Mouse (Mus musculus): ENCODE measurements around the gene Plekhg1. TPM values are rescaled to one million over a fixed set of nuclear protein-coding genes. Genes with fewer than 3 reads are reported as not detected.
A peak's percentile ranks its signal among the peaks of the same experiment; 100 is the strongest.

The Plekhg1 gene
- polyA plus RNA-seq, 1 experiment from 2014 or later: 19.3 TPM

GRCm38 (mm10) chr10:3743826-3744225 lies 3.7 kb downstream of the Plekhg1 start:
- Histone ChIP-seq H3K4me2 (no peak overlapping the region), H3K36me3 (no peaks in the 10 kb centered on the region), H3K9me3 (no peaks in the 10 kb centered on the region), H3K27me3 (no peaks in the 10 kb centered on the region), H3K4me1 (peaks cover 28% of the 10 kb centered on the region), H3K4me3 (no peak overlapping the region), H3K9ac (no peak overlapping the region), H3K27ac (no peak overlapping the region)
- 84% methylated on average over 5 of the region's 5 CpGs for WGBS
- no peak for ATAC-seq (ENCODE audit: insufficient number of reproducible peaks, low FRiP score, low TSS enrichment, low read depth)

- 48% methylated on average over 3 of the region's 3 CpGs for WGBS
These were observed 6.8 kb downstream of the Plekhg1 start for GRCm38 (mm10) chr10:3746794-3747518.

GRCm38 (mm10) chr10:3749580-3749979 lies 9.4 kb downstream of the Plekhg1 start:
- Histone ChIP-seq H3K9me3 (no peaks in the 10 kb centered on the region), H3K9ac (no peak overlapping the region), H3K27ac (no peak overlapping the region), H3K27me3 (no peaks in the 10 kb centered on the region), H3K4me1 (peaks cover 12% of the 10 kb centered on the region), H3K36me3 (no peaks in the 10 kb centered on the region), H3K4me3 (no peak overlapping the region), H3K4me2 (no peak overlapping the region)
- 44% methylated on average over 1 of the region's 1 CpGs for WGBS
- no peak for ATAC-seq (ENCODE audit: insufficient number of reproducible peaks, low FRiP score, low TSS enrichment, low read depth)

More at GRCm38 (mm10) chr10:3746794-3747518, 6.8 kb downstream of the Plekhg1 start:
- Histone ChIP-seq H3K4me1 (peaks cover 26% of the 10 kb centered on the region), H3K9ac (no peak overlapping the region), H3K4me2 (no peak overlapping the region), H3K27ac (no peak overlapping the region), H3K4me3 (no peak overlapping the region), H3K9me3 (no peaks in the 10 kb centered on the region), H3K36me3 (no peaks in the 10 kb centered on the region), H3K27me3 (no peaks in the 10 kb centered on the region)
- no peak for ATAC-seq (ENCODE audit: insufficient number of reproducible peaks, low FRiP score, low TSS enrichment, low read depth)

GRCm38 (mm10) chr10:3761992-3762391 lies 21.8 kb downstream of the Plekhg1 start:
- Histone ChIP-seq H3K4me2 (no peak overlapping the region), H3K4me3 (no peak overlapping the region), H3K9me3 (no peaks in the 10 kb centered on the region), H3K27me3 (no peaks in the 10 kb centered on the region), H3K27ac (no peak overlapping the region), H3K4me1 (no peaks in the 10 kb centered on the region), H3K9ac (no peak overlapping the region), H3K36me3 (no peaks in the 10 kb centered on the region)
- 82% methylated on average over 5 of the region's 5 CpGs for WGBS
- no peak for ATAC-seq (ENCODE audit: insufficient number of reproducible peaks, low FRiP score, low TSS enrichment, low read depth)

GRCm38 (mm10) chr10:3763199-3763598 lies 23.0 kb downstream of the Plekhg1 start:
- Histone ChIP-seq H3K27me3 (no peaks in the 10 kb centered on the region), H3K36me3 (no peaks in the 10 kb centered on the region), H3K9me3 (no peaks in the 10 kb centered on the region), H3K27ac (no peak overlapping the region), H3K9ac (no peak overlapping the region), H3K4me2 (no peak overlapping the region), H3K4me3 (no peak overlapping the region), H3K4me1 (no peaks in the 10 kb centered on the region)
- WGBS: 73% methylated on average over 3 of the region's 3 CpGs
- no peak for ATAC-seq (ENCODE audit: insufficient number of reproducible peaks, low FRiP score, low TSS enrichment, low read depth)

- H3K4me3 ChIP-seq: no peak overlapping the region
- no peaks in the 10 kb centered on the region for H3K27me3 ChIP-seq
- peak; percentile 69; the same call in 1 of the 2 replicates for ATAC-seq (ENCODE audit: insufficient number of reproducible peaks, low FRiP score, low TSS enrichment, low read depth)
These were observed 29.0 kb downstream of the Plekhg1 start for GRCm38 (mm10) chr10:3769131-3769530.

GRCm38 (mm10) chr10:3774330-3774729 lies 34.2 kb downstream of the Plekhg1 start:
- H3K9me3 ChIP-seq: no peaks in the 10 kb centered on the region
- no peak for ATAC-seq (ENCODE audit: insufficient number of reproducible peaks, low FRiP score, low TSS enrichment, low read depth)
- no peak overlapping the region for H3K4me2 ChIP-seq
- no peak overlapping the region for H3K9ac ChIP-seq
- 57% methylated on average over 2 of the region's 2 CpGs for WGBS
- 0 out of 2 replicates have a peak, but pooled peaks cover 6% of the 10 kb centered on the region for H3K4me1 ChIP-seq
- H3K27me3 ChIP-seq: no peaks in the 10 kb centered on the region
- peaks cover 4% of the 10 kb centered on the region; the same call in 1 of the 2 replicates for H3K36me3 ChIP-seq
- H3K27ac ChIP-seq: no peak overlapping the region
- no peak overlapping the region for H3K4me3 ChIP-seq

More at GRCm38 (mm10) chr10:3769131-3769530, 29.0 kb downstream of the Plekhg1 start:
- H3K4me1 ChIP-seq: no peaks in the 10 kb centered on the region
- no peaks in the 10 kb centered on the region for H3K9me3 ChIP-seq
- H3K36me3 ChIP-seq: peaks cover 4% of the 10 kb centered on the region; the same call in 1 of the 2 replicates
- H3K9ac ChIP-seq: no peak overlapping the region
- WGBS: 29% methylated on average over 5 of the region's 5 CpGs
- H3K4me2 ChIP-seq: no peak overlapping the region
- H3K27ac ChIP-seq: no peak overlapping the region

- no peaks in the 10 kb centered on the region for H3K9me3 ChIP-seq
- no peak overlapping the region for H3K4me3 ChIP-seq
- peaks cover 4% of the 10 kb centered on the region; the same call in 1 of the 2 replicates for H3K36me3 ChIP-seq
- H3K9ac ChIP-seq: no peak overlapping the region
- no peak for ATAC-seq (ENCODE audit: insufficient number of reproducible peaks, low FRiP score, low TSS enrichment, low read depth)
- 0 out of 2 replicates have a peak, but pooled peaks cover 7% of the 10 kb centered on the region for H3K4me1 ChIP-seq
- H3K4me2 ChIP-seq: no peak overlapping the region
- WGBS: 87% methylated on average over 2 of the region's 2 CpGs
- H3K27me3 ChIP-seq: no peaks in the 10 kb centered on the region
- no peak overlapping the region for H3K27ac ChIP-seq
These were observed 36.6 kb downstream of the Plekhg1 start for GRCm38 (mm10) chr10:3776761-3777160.

GRCm38 (mm10) chr10:3785362-3785761 lies 45.2 kb downstream of the Plekhg1 start:
- peak overlapping the region; percentile 33; the same call in 1 of the 2 replicates for H3K27ac ChIP-seq

GRCm38 (mm10) chr10:3786531-3786930 lies 46.4 kb downstream of the Plekhg1 start:
- Histone ChIP-seq H3K4me2 (no peak overlapping the region), H3K27ac (no peak overlapping the region), H3K36me3 (no peaks in the 10 kb centered on the region), H3K9me3 (no peaks in the 10 kb centered on the region), H3K27me3 (no peaks in the 10 kb centered on the region), H3K9ac (no peak overlapping the region), H3K4me3 (no peak overlapping the region), H3K4me1 (peaks cover 20% of the 10 kb centered on the region; the same call in 1 of the 2 replicates)
- WGBS: 86% methylated on average over 4 of the region's 4 CpGs
- no peak for ATAC-seq (ENCODE audit: insufficient number of reproducible peaks, low FRiP score, low TSS enrichment, low read depth)

More at GRCm38 (mm10) chr10:3785362-3785761, 45.2 kb downstream of the Plekhg1 start:
- no peak for ATAC-seq (ENCODE audit: insufficient number of reproducible peaks, low FRiP score, low TSS enrichment, low read depth)
- no peak overlapping the region for H3K4me3 ChIP-seq
- no peaks in the 10 kb centered on the region for H3K27me3 ChIP-seq
- H3K4me2 ChIP-seq: no peak overlapping the region
- 40% methylated on average over 4 of the region's 4 CpGs for WGBS
- no peak overlapping the region for H3K9ac ChIP-seq
- H3K9me3 ChIP-seq: no peaks in the 10 kb centered on the region
- no peaks in the 10 kb centered on the region for H3K36me3 ChIP-seq
- H3K4me1 ChIP-seq: peaks cover 20% of the 10 kb centered on the region; the same call in 1 of the 2 replicates

- no peak overlapping the region for H3K9ac ChIP-seq
- no peaks in the 10 kb centered on the region for H3K27me3 ChIP-seq
- H3K4me3 ChIP-seq: no peak overlapping the region
- no peaks in the 10 kb centered on the region for H3K9me3 ChIP-seq
- no peak overlapping the region for H3K27ac ChIP-seq
- H3K36me3 ChIP-seq: no peaks in the 10 kb centered on the region
- no peak overlapping the region for H3K4me2 ChIP-seq
- peaks cover 20% of the 10 kb centered on the region; the same call in 1 of the 2 replicates for H3K4me1 ChIP-seq
- ATAC-seq (ENCODE audit: insufficient number of reproducible peaks, low FRiP score, low TSS enrichment, low read depth): no peak
- 61% methylated on average over 5 of the region's 5 CpGs for WGBS
These were observed 46.8 kb downstream of the Plekhg1 start for GRCm38 (mm10) chr10:3787006-3787405.

GRCm38 (mm10) chr10:3793825-3794224 lies 53.7 kb downstream of the Plekhg1 start:
- H3K36me3 ChIP-seq: no peaks in the 10 kb centered on the region
- H3K27ac ChIP-seq: no peak overlapping the region
- H3K4me2 ChIP-seq: no peak overlapping the region
- ATAC-seq (ENCODE audit: insufficient number of reproducible peaks, low FRiP score, low TSS enrichment, low read depth): no peak
- no peaks in the 10 kb centered on the region for H3K9me3 ChIP-seq
- 37% methylated on average over 3 of the region's 3 CpGs for WGBS
- H3K27me3 ChIP-seq: no peaks in the 10 kb centered on the region
- H3K9ac ChIP-seq: no peak overlapping the region
- H3K4me3 ChIP-seq: no peak overlapping the region
- no peaks in the 10 kb centered on the region for H3K4me1 ChIP-seq

Measured in limb, embryonic 15.5 days (tissue).